Mouse (Mus musculus) small intestine, adult 2 months (tissue): Measurements from ENCODE around the gene Fzd2.

Experiments
- CTCF ChIP-seq: fragments of 200-500 bp; IDR thresholded peaks from 2 replicates; pipeline ENCODE4 v1.5.1; 2012; ENCODE audit warnings: low read depth, mild to moderate bottlenecking, control low read depth, inconsistent platforms, low read length, moderate library complexity, mixed read lengths; ENCODE audit not compliant: insufficient replicate concordance, insufficient read length; ENCODE audit errors: extremely low read depth
- POLR2A ChIP-seq: fragments of 200-500 bp; IDR thresholded peaks from 2 replicates; pipeline ENCODE4 v1.6.1; 2012; ENCODE audit warnings: low read depth, mild to moderate bottlenecking, control low read depth, inconsistent platforms, low read length, moderate library complexity

DNA sequence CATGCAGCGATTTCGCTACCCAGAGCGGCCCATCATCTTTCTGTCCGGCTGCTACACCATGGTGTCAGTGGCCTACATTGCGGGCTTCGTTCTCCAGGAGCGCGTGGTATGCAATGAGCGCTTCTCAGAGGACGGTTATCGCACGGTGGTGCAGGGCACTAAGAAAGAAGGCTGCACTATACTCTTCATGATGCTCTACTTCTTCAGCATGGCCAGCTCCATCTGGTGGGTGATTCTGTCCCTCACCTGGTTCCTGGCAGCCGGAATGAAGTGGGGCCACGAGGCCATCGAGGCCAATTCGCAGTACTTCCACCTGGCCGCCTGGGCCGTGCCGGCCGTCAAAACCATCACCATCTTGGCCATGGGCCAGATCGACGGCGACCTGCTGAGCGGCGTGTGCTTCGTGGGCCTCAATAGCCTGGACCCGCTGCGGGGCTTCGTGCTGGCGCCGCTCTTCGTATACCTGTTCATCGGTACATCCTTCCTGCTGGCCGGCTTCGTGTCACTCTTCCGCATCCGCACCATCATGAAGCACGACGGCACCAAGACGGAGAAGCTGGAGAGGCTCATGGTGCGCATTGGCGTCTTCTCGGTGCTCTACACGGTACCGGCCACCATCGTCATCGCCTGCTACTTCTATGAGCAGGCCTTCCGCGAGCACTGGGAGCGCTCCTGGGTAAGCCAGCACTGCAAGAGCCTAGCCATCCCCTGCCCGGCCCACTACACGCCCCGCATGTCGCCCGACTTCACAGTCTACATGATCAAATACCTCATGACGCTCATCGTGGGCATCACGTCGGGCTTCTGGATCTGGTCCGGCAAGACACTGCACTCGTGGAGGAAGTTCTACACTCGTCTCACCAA is 1.6 kb downstream of the Fzd2 start:
- TF ChIP-seq CTCF, result no peak
- no peak for TF ChIP-seq POLR2A
